Mouse (Mus musculus): ENCODE data around the gene Col4a3. TPM values are rescaled to one million over a fixed set of nuclear protein-coding genes. Genes with fewer than 3 reads are reported as not detected.

Gene Col4a3
- total and polyA plus RNA-seq, 2 experiments from 2014 or later: 0.08 to 0.63 TPM

DNA sequence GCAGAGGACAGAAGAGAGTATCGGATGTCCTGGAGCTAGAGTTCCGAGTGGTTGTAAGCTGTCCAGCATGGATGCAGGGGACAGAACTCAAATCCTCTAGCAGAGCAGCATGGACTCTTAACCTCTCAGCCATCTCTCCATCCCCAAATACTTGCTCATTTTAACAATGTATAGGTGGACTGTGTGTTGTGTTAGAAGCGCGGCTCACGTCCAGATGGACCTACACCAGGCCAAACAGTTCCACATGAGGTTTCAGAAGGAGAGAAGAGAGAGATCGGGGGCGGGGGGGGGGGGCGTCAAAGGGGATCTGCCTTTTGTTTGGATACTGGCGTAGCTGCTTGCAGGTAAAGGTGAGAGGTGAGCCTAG lies 48.5 kb downstream of the Col4a3 start:
- Histone ChIP-seq H3K9ac (replicated peaks; ENCODE audit: low read depth, low read length) (no peak overlapping the region), H3K4me1 (ENCODE audit: control insufficient read depth, insufficient read depth) (peaks cover 5% of the 10 kb centered on the region; the same call in 1 of the 2 replicates), H3K27me3 (ENCODE audit: control insufficient read depth, insufficient read depth, low read length) (no peaks in the 10 kb centered on the region), H3K4me2 (ENCODE audit: low read depth, low read length) (no peak overlapping the region), H3K27ac (ENCODE audit: low read depth) (no peak overlapping the region), H3K9me3 (replicated peaks; ENCODE audit: control insufficient read depth, low read length) (no peaks in the 10 kb centered on the region), H3K36me3 (replicated peaks; ENCODE audit: control insufficient read depth, insufficient read depth, low read length) (no peaks in the 10 kb centered on the region), H3K4me3 (ENCODE audit: low read depth, low read length) (no peak overlapping the region)
- TF ChIP-seq EP300 (IDR thresholded peaks at IDR 0.05; ENCODE audit: low read depth): no peak
- no peak for TF ChIP-seq CTCF (IDR thresholded peaks at IDR 0.05; ENCODE audit: low read depth)
- ATAC-seq (ENCODE audit: insufficient read depth, low read depth) (no peak), DNase-seq (ENCODE audit: low spot score) (no peak)
- 91% methylated on average over 9 of the region's 9 CpGs for WGBS

DNA sequence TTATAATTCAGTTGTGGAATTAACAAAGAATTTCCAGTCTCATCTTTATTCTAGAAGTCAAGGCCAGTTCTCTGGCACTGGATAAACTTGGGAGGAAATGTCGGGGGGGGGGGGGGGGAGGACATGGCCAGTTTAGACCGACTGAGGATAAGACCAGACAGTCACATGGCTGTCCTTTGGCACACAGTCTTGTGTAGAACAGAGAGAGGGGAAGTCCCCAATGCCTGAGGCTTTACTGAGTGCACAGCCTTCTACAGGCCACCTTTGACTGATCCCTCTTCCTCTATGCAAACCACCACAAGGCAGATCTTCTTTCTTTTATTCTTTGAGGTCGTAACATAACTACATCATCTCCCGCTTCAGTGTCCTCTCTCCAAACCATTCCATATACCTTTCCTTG lies 49.6 kb downstream of the Col4a3 start:
- H3K27me3 ChIP-seq (ENCODE audit: control insufficient read depth, insufficient read depth, low read length): no peaks in the 10 kb centered on the region
- H3K4me1 ChIP-seq (ENCODE audit: control insufficient read depth, insufficient read depth): peaks cover 4% of the 10 kb centered on the region; the same call in 1 of the 2 replicates
- DNase-seq (ENCODE audit: low spot score) (no peak), ATAC-seq (ENCODE audit: insufficient read depth, low read depth) (no peak)
- no peaks in the 10 kb centered on the region for H3K9me3 ChIP-seq (replicated peaks; ENCODE audit: control insufficient read depth, low read length)
- TF ChIP-seq CTCF (IDR thresholded peaks at IDR 0.05; ENCODE audit: low read depth): no peak
- no peak for TF ChIP-seq EP300 (IDR thresholded peaks at IDR 0.05; ENCODE audit: low read depth)
- no peak overlapping the region for H3K4me2 ChIP-seq (ENCODE audit: low read depth, low read length)
- H3K9ac ChIP-seq (replicated peaks; ENCODE audit: low read depth, low read length): no peak overlapping the region
- WGBS: 63% methylated on average over 4 of the region's 4 CpGs
- H3K27ac ChIP-seq (ENCODE audit: low read depth): no peak overlapping the region
- no peaks in the 10 kb centered on the region for H3K36me3 ChIP-seq (replicated peaks; ENCODE audit: control insufficient read depth, insufficient read depth, low read length)
- no peak overlapping the region for H3K4me3 ChIP-seq (ENCODE audit: low read depth, low read length)

- DNase-seq (ENCODE audit: low spot score) (no peak), ATAC-seq (ENCODE audit: insufficient read depth, low read depth) (no peak)
- no peak overlapping the region for H3K4me3 ChIP-seq (ENCODE audit: low read depth, low read length)
- TF ChIP-seq EP300 (IDR thresholded peaks at IDR 0.05; ENCODE audit: low read depth) (no peak), CTCF (IDR thresholded peaks at IDR 0.05; ENCODE audit: low read depth) (no peak)
- no peaks in the 10 kb centered on the region for H3K4me1 ChIP-seq (ENCODE audit: control insufficient read depth, insufficient read depth)
- H3K36me3 ChIP-seq (replicated peaks; ENCODE audit: control insufficient read depth, insufficient read depth, low read length): no peaks in the 10 kb centered on the region
- H3K4me2 ChIP-seq (ENCODE audit: low read depth, low read length): no peak overlapping the region
- H3K9me3 ChIP-seq (replicated peaks; ENCODE audit: control insufficient read depth, low read length): no peaks in the 10 kb centered on the region
- no peak overlapping the region for H3K27ac ChIP-seq (ENCODE audit: low read depth)
- no peak overlapping the region for H3K9ac ChIP-seq (replicated peaks; ENCODE audit: low read depth, low read length)
- no peaks in the 10 kb centered on the region for H3K27me3 ChIP-seq (ENCODE audit: control insufficient read depth, insufficient read depth, low read length)
- WGBS: 78% methylated on average over 7 of the region's 7 CpGs
Observed at GRCm38 (mm10) chr1:82637414-82637813, 50.7 kb downstream of the Col4a3 start.

GRCm38 (mm10) chr1:82638428-82638827 lies 51.7 kb downstream of the Col4a3 start:
- 87% methylated on average over 2 of the region's 2 CpGs for WGBS
- Histone ChIP-seq H3K4me1 (ENCODE audit: control insufficient read depth, insufficient read depth) (no peaks in the 10 kb centered on the region), H3K9me3 (replicated peaks; ENCODE audit: control insufficient read depth, low read length) (no peaks in the 10 kb centered on the region), H3K36me3 (replicated peaks; ENCODE audit: control insufficient read depth, insufficient read depth, low read length) (no peaks in the 10 kb centered on the region), H3K9ac (replicated peaks; ENCODE audit: low read depth, low read length) (no peak overlapping the region), H3K27ac (ENCODE audit: low read depth) (no peak overlapping the region), H3K27me3 (ENCODE audit: control insufficient read depth, insufficient read depth, low read length) (no peaks in the 10 kb centered on the region), H3K4me3 (ENCODE audit: low read depth, low read length) (no peak overlapping the region), H3K4me2 (ENCODE audit: low read depth, low read length) (no peak overlapping the region)
- TF ChIP-seq CTCF (IDR thresholded peaks at IDR 0.05; ENCODE audit: low read depth): no peak
- no peak for TF ChIP-seq EP300 (IDR thresholded peaks at IDR 0.05; ENCODE audit: low read depth)
- DNase-seq (ENCODE audit: low spot score) (no peak), ATAC-seq (ENCODE audit: insufficient read depth, low read depth) (no peak)

GRCm38 (mm10) chr1:82641316-82641987 lies 54.7 kb downstream of the Col4a3 start:
- 0 out of 2 replicates have a peak overlapping the region, but pooled peaks have one; percentile 15 for H3K9ac ChIP-seq (replicated peaks; ENCODE audit: low read depth, low read length)
- no peaks in the 10 kb centered on the region for H3K27me3 ChIP-seq (ENCODE audit: control insufficient read depth, insufficient read depth, low read length)
- TF ChIP-seq CTCF (IDR thresholded peaks at IDR 0.05; ENCODE audit: low read depth) (peak; percentile 91), EP300 (IDR thresholded peaks at IDR 0.05; ENCODE audit: low read depth) (no peak)
- H3K27ac ChIP-seq (ENCODE audit: low read depth): no peak overlapping the region
- whole genome bisulfite sequencing: 32% methylated on average over 18 of the region's 18 CpGs
- no peaks in the 10 kb centered on the region for H3K36me3 ChIP-seq (replicated peaks; ENCODE audit: control insufficient read depth, insufficient read depth, low read length)
- H3K9me3 ChIP-seq (replicated peaks; ENCODE audit: control insufficient read depth, low read length): no peaks in the 10 kb centered on the region
- peak overlapping the region; percentile 63 for H3K4me2 ChIP-seq (ENCODE audit: low read depth, low read length)
- ATAC-seq (ENCODE audit: insufficient read depth, low read depth) (no peak), DNase-seq (ENCODE audit: low spot score) (peak; percentile 48)
- H3K4me1 ChIP-seq (ENCODE audit: control insufficient read depth, insufficient read depth): no peaks in the 10 kb centered on the region
- H3K4me3 ChIP-seq (ENCODE audit: low read depth, low read length): peak overlapping the region; percentile 37

DNA sequence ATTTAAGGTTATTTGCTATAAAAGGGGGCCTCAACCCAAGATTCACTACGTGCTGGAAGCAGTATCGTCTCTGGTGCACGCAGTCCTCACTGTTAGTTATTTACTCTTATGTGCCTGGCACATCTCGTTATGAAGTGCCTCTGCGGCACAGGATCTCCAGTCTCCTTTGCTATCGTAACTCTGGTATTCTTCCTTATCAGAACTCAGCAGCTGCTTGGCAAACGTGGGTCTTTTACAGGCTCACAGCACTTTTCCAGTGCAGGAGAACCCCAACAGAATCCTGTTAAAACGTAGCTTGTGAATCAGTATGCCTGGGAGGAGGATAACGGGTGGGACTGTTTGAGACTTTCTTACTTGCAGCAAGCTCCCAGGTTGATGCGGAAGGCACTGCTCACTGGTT lies 61.3 kb downstream of the Col4a3 start:
- H3K27ac ChIP-seq (ENCODE audit: low read depth): no peak overlapping the region
- H3K9me3 ChIP-seq (replicated peaks; ENCODE audit: control insufficient read depth, low read length): no peaks in the 10 kb centered on the region
- DNase-seq (ENCODE audit: low spot score): peak; percentile 42
- no peaks in the 10 kb centered on the region for H3K36me3 ChIP-seq (replicated peaks; ENCODE audit: control insufficient read depth, insufficient read depth, low read length)
- TF ChIP-seq CTCF (IDR thresholded peaks at IDR 0.05; ENCODE audit: low read depth) (no peak), EP300 (IDR thresholded peaks at IDR 0.05; ENCODE audit: low read depth) (no peak)
- H3K4me2 ChIP-seq (ENCODE audit: low read depth, low read length): peak overlapping the region; percentile 59
- no peaks in the 10 kb centered on the region for H3K27me3 ChIP-seq (ENCODE audit: control insufficient read depth, insufficient read depth, low read length)
- no peak overlapping the region for H3K9ac ChIP-seq (replicated peaks; ENCODE audit: low read depth, low read length)
- peak overlapping the region; percentile 36 for H3K4me3 ChIP-seq (ENCODE audit: low read depth, low read length)
- no peaks in the 10 kb centered on the region for H3K4me1 ChIP-seq (ENCODE audit: control insufficient read depth, insufficient read depth)
- WGBS: 12% methylated on average over 10 of the region's 10 CpGs
- ATAC-seq (ENCODE audit: insufficient read depth, low read depth): no peak; the same call in 1 of the 2 replicates

All from heart, postnatal 0 days (tissue).